Mouse (Mus musculus) lung, embryonic 16.5 days (tissue): ENCODE measurements around the gene Cfap54. TPM values are rescaled to one million over a fixed set of nuclear protein-coding genes. Genes with fewer than 3 reads are reported as not detected.

Experiments
- ATAC-seq: fragments of 200-750 bp; cut with Nextera tagmentation; 2 replicates; pipeline ENCODE4 v1.8.0; 2017; ENCODE audit warnings: low read depth, mild to moderate bottlenecking, moderate library complexity
- H3K27ac ChIP-seq: fragments of 300-500 bp; sonication (generic); 2 replicates; pipeline ENCODE4 v1.5.1; 2014; ENCODE audit warnings: mild to moderate bottlenecking, control low read depth, low read length
- H3K27me3 ChIP-seq: fragments of 300-500 bp; sonication (generic); 2 replicates; pipeline ENCODE4 v1.6.1; 2014; ENCODE audit warnings: low read depth, low read length, mixed read lengths; ENCODE audit not compliant: control insufficient read depth, insufficient read depth
- H3K36me3 ChIP-seq: fragments of 300-500 bp; sonication (generic); 2 replicates; pipeline ENCODE4 v1.6.1; 2014; ENCODE audit warnings: low read length; ENCODE audit not compliant: control insufficient read depth, insufficient read depth
- H3K4me1 ChIP-seq: fragments of 300-500 bp; sonication (generic); replicated peaks from 2 replicates; pipeline ENCODE4 v1.6.1; 2014; ENCODE audit warnings: low read length, mixed read lengths; ENCODE audit not compliant: control insufficient read depth, insufficient read depth
- H3K4me2 ChIP-seq: fragments of 300-500 bp; sonication (generic); 2 replicates; pipeline ENCODE4 v1.6.1; 2014; ENCODE audit warnings: low read depth, low read length, control low read depth
- H3K4me3 ChIP-seq: fragments of 300-500 bp; sonication (generic); 2 replicates; pipeline ENCODE4 v1.5.1; 2014; ENCODE audit warnings: mild to moderate bottlenecking, low read length, control low read depth
- H3K9ac ChIP-seq: fragments of 300-500 bp; sonication (generic); 2 replicates; pipeline ENCODE4 v1.6.1; 2014; ENCODE audit warnings: low read length, control low read depth
- H3K9me3 ChIP-seq: fragments of 300-500 bp; sonication (generic); 2 replicates; pipeline ENCODE4 v1.6.1; 2016; ENCODE audit warnings: low read length; ENCODE audit not compliant: control insufficient read depth
- whole genome bisulfite sequencing: fragments of 180-500 bp; shearing (Covaris S2); extraction: QIAGEN DNeasy Blood & Tissue Kit; methylation state at CpG from one replicate; pipeline ENCODE4 v1.1.7; 2014; 5-methylcytosine and 5-hydroxymethylcytosine counted together
- polyA plus RNA-seq: library from polyadenylated mRNA; unstranded; fragments of >200 nt; fragmentation: Nextera tagmentation; extraction: Ambion mirVana; gene quantifications from 2 replicates; pipeline ENCODE4 v1.2.1, GENCODE M21; 2015

Gene Cfap54
- polyA plus RNA-seq, 1 experiment from 2014 or later = 2.0 TPM

DNA sequence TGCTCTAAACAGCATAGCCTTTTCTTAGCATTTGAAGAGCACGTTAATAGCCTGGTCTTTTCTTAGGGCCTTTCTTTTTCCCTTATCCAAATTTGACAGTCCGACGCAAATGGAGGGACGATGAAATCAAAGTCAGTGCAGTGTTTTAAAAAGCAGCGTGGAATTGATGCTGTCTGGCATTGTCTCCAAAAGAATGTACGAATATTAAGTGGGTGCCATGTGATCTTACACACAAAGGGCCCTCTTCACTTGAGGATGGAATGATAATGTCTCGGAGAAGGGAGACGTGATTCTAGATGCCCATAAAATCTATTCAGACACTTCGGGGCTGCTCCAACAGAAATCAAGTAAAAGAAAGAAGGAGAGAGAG is 289.9 kb downstream of the Cfap54 start:
- Histone ChIP-seq H3K4me1 (no peaks in the 10 kb centered on the region), H3K9ac (no peak overlapping the region), H3K36me3 (no peaks in the 10 kb centered on the region), H3K4me3 (no peak overlapping the region), H3K27me3 (no peaks in the 10 kb centered on the region), H3K27ac (no peak overlapping the region), H3K4me2 (no peak overlapping the region), H3K9me3 (no peaks in the 10 kb centered on the region)
- WGBS = 48% methylated on average over 9 of the region's 9 CpGs
- ATAC-seq = no peak

DNA sequence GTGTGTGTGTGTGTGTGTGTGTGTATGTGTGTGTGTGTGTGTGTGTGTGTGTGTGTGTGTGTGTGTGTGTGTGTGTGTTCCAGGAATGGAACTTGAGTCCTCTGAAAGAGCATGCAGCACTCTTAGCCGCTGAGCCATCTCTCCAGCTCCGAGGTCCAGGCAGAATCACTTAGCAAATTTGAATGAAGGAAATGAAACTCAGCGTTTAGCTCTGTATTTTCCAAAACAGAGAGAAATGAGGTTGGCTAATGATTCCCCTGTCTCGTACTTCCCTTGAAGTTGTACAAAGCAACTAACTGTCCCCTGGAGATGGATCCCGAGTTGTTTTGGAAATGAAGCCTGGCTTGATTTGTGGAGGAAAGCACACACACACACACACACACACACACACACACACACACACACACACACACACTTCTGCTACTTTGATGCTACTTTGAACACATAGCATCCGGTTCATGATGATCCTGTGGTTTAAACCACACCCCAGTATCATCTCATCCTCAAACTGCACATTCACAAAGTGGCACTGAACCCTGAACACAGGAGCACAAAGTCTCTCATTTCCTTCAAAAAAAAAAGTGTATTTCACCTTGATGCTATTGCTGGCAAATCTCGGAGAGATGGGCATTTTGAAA is 290.4 kb downstream of the Cfap54 start:
- Histone ChIP-seq H3K4me3 (no peak overlapping the region), H3K4me2 (no peak overlapping the region), H3K36me3 (no peaks in the 10 kb centered on the region), H3K27me3 (no peaks in the 10 kb centered on the region), H3K4me1 (no peaks in the 10 kb centered on the region), H3K27ac (no peak overlapping the region), H3K9me3 (no peaks in the 10 kb centered on the region), H3K9ac (no peak overlapping the region)
- ATAC-seq = no peak
- 67% methylated on average over 7 of the region's 7 CpGs for WGBS

DNA sequence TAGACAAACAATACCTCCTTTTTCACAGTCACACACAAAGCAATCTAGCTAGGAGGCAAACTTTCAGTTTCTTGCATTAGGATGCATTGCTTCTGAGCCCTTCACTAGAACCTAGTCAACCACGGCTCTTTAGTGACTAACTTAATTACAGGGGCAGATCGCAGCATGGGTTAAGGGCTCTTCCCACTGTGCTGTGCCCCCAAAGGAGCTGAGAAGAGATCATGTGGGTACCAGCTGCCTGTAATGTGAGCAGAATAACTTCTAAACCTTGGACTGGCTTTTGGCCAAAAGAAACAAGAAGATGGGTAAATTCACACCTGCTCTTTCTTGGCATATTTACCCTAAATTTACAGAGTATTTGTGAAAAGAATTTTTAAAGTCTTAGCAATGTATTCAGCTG is 291.2 kb downstream of the Cfap54 start:
- WGBS = 56% methylated on average over 2 of the region's 2 CpGs
- H3K9me3 ChIP-seq = no peaks in the 10 kb centered on the region
- no peak overlapping the region for H3K9ac ChIP-seq
- no peaks in the 10 kb centered on the region for H3K36me3 ChIP-seq
- no peak overlapping the region for H3K4me2 ChIP-seq
- no peaks in the 10 kb centered on the region for H3K27me3 ChIP-seq
- H3K27ac ChIP-seq = no peak overlapping the region
- H3K4me1 ChIP-seq = no peaks in the 10 kb centered on the region
- H3K4me3 ChIP-seq = no peak overlapping the region
- ATAC-seq = no peak

DNA sequence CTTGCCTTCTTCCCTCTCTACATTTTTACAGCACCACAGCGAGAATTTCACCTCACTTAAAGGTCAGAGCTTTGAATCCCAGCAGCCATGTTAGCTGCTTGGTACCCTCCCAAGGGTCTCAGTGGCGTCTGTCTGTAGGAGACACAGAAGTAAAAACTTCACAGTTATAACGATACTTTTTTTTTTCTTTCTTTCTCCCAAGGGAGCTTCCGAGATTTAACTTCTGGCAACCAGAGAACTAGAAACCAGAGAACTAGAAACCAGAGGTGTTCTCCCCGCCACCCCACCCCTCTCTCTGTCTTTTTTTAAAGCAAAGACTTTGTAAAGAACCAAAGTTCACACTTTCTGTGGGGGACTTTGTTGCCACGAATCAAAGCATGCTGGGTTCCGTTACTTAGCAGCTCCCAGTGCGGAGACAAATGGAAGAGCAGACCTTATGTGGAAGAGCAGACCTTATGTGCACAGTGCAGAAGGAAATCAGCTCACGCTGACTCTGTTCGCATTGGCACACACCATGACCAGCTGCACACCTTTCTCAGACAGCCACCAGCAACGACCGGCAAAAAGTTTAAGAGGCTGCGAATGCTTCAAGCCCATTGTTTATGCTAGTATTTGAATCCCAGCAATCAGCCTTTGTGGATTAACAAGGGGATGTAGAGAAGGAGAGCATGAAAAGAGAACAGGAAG is 292.9 kb downstream of the Cfap54 start:
- no peaks in the 10 kb centered on the region for H3K27me3 ChIP-seq
- H3K4me2 ChIP-seq = no peak overlapping the region
- no peaks in the 10 kb centered on the region for H3K4me1 ChIP-seq
- no peak overlapping the region for H3K4me3 ChIP-seq
- no peaks in the 10 kb centered on the region for H3K9me3 ChIP-seq
- H3K9ac ChIP-seq = no peak overlapping the region
- 54% methylated on average over 13 of the region's 13 CpGs for WGBS
- no peaks in the 10 kb centered on the region for H3K36me3 ChIP-seq
- no peak for ATAC-seq
- H3K27ac ChIP-seq = no peak overlapping the region

DNA sequence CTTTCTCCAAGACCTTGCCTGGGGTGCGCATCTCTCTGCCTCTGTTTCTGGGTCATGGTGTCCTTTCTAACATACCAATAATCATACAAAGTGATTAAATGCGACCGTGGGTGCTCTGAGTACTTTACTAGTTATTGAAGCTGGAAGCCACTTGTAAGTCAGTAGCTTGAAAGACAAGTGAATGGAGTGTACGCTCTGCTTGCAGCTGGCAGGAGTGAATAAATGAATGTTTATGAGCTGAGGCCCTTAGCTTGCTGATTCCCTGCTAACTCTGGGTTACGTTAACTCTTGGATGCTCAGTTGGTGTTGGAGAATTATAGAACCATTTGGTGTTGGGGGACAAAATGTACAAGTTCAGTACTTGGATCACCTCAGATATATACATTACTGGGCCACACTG is 298.7 kb downstream of the Cfap54 start:
- Histone ChIP-seq H3K27ac (no peak overlapping the region), H3K27me3 (no peaks in the 10 kb centered on the region), H3K36me3 (no peaks in the 10 kb centered on the region), H3K4me3 (no peak overlapping the region), H3K9ac (no peak overlapping the region), H3K9me3 (no peaks in the 10 kb centered on the region), H3K4me1 (no peaks in the 10 kb centered on the region), H3K4me2 (no peak overlapping the region)
- 81% methylated on average over 5 of the region's 5 CpGs for whole genome bisulfite sequencing
- no peak for ATAC-seq

DNA sequence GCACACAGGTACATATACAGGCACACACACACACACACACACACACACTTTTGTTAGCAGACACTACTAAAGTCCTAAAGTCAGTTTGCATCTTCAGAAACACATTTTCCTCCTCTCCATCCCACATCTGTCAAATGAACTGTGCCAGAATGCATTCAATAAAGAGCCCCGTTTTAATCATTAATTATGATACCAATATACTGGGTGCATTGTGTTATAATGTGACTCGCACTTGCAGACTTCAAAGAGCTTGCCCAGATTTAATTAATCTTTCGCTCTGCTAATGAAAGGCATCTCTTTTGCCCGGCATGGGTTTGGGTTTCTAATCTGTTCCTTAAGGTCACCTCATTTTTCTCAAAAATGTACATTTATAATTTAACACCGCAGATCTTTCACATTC is 327.1 kb downstream of the Cfap54 start:
- H3K27ac ChIP-seq = no peak overlapping the region
- H3K27me3 ChIP-seq = no peaks in the 10 kb centered on the region
- no peak overlapping the region for H3K9ac ChIP-seq
- ATAC-seq = no peak
- H3K9me3 ChIP-seq = no peaks in the 10 kb centered on the region
- 86% methylated on average over 5 of the region's 5 CpGs for WGBS
- no peak overlapping the region for H3K4me2 ChIP-seq
- H3K4me1 ChIP-seq = no peaks in the 10 kb centered on the region
- no peaks in the 10 kb centered on the region for H3K36me3 ChIP-seq
- H3K4me3 ChIP-seq = no peak overlapping the region

DNA sequence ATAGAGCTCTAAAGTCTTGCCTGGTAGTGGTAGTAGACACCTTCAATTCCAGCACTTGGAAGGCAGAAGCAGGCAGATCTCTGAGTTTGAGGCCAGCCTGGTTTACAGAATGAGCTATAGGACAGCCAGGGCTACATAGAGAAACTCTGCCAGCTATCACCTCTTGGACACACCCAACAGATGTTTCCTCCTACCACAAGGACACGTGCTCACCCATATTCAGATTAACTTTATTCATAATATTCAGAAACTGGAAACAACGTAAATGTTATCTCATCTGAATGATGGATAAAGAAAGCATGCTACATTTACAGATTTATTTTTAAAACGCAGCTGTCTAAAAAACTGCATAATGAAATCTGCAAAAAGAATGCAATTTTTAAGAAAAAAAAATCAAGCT is 351.1 kb downstream of the Cfap54 start:
- 78% methylated on average over 3 of the region's 3 CpGs for WGBS
- Histone ChIP-seq H3K4me3 (no peak overlapping the region), H3K27ac (no peak overlapping the region), H3K9ac (no peak overlapping the region), H3K4me2 (no peak overlapping the region), H3K27me3 (no peaks in the 10 kb centered on the region), H3K36me3 (no peaks in the 10 kb centered on the region), H3K4me1 (no peaks in the 10 kb centered on the region), H3K9me3 (0 out of 2 replicates have a peak, but pooled peaks cover 1% of the 10 kb centered on the region)
- ATAC-seq = no peak

DNA sequence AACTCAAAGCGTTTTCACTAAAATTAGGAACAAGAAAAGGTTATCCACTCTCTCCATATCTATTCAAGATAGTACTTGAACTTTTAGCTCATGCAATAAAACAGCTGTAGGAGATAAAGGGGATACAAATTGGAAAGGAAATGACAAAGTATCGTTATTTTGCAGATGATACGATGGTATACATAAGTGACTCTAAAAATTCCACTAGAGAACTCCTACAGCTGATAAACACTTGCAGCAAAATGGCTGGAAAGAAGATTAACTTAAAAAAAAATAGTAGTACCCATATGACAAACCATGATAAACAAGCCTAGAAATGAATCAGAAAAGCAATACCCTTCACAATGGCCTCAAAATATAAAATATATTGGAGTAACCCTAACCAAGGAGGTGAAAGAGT is 352.7 kb downstream of the Cfap54 start:
- Histone ChIP-seq H3K27ac (no peak overlapping the region), H3K4me3 (no peak overlapping the region), H3K9ac (no peak overlapping the region), H3K27me3 (no peaks in the 10 kb centered on the region), H3K4me2 (no peak overlapping the region), H3K9me3 (0 out of 2 replicates have a peak, but pooled peaks cover 3% of the 10 kb centered on the region), H3K36me3 (no peaks in the 10 kb centered on the region), H3K4me1 (no peaks in the 10 kb centered on the region)
- 60% methylated on average over 3 of the region's 3 CpGs for WGBS
- ATAC-seq = no peak
